Mouse (Mus musculus) lung, postnatal 0 days (tissue): ENCODE data around the gene Lpp. TPM values are rescaled to one million over a fixed set of nuclear protein-coding genes. Genes with fewer than 3 reads are reported as not detected.

Source experiments
- ATAC-seq: fragments of 200-750 bp; cut with Nextera tagmentation; 2 replicates; pipeline ENCODE4 v1.8.0; 2017; ENCODE audit warnings: moderate library complexity
- DNase-seq: peaks from one replicate; pipeline ENCODE4 v3.0.0-alpha.2; 2016; ENCODE audit warnings: low spot score
- H3K27ac ChIP-seq: fragments of 300-500 bp; sonication (generic); 2 replicates; pipeline ENCODE4 v1.5.1; 2014; ENCODE audit warnings: antibody characterized with exemption, mild to moderate bottlenecking, low read length, mixed read lengths
- H3K27me3 ChIP-seq: fragments of 300-500 bp; sonication (generic); replicated peaks from 2 replicates; pipeline ENCODE4 v1.6.1; 2014; ENCODE audit warnings: low read length, mixed read lengths; ENCODE audit not compliant: insufficient read depth
- H3K36me3 ChIP-seq: fragments of 300-500 bp; sonication (generic); 2 replicates; pipeline ENCODE4 v1.6.1; 2014; ENCODE audit warnings: low read length, mixed read lengths; ENCODE audit not compliant: insufficient read depth
- H3K4me1 ChIP-seq: fragments of 300-500 bp; sonication (generic); 2 replicates; pipeline ENCODE4 v1.6.1; 2014; ENCODE audit warnings: antibody characterized with exemption, low read depth, low read length, mixed read lengths; ENCODE audit not compliant: insufficient read depth
- H3K4me2 ChIP-seq: fragments of 300-500 bp; sonication (generic); replicated peaks from 2 replicates; pipeline ENCODE4 v1.6.1; 2014; ENCODE audit warnings: low read depth, mild to moderate bottlenecking, low read length, moderate library complexity, mixed read lengths
- H3K4me3 ChIP-seq: fragments of 300-500 bp; sonication (generic); 2 replicates; pipeline ENCODE4 v1.5.1; 2014; ENCODE audit warnings: low read depth, low read length
- H3K9ac ChIP-seq: fragments of 300-500 bp; sonication (generic); replicated peaks from 2 replicates; pipeline ENCODE4 v1.6.1; 2014; ENCODE audit warnings: low read depth, mild to moderate bottlenecking
- H3K9me3 ChIP-seq: fragments of 300-500 bp; sonication (generic); 2 replicates; pipeline ENCODE4 v1.6.1; 2016; ENCODE audit warnings: low read length, mixed read lengths
- CTCF ChIP-seq: IDR thresholded peaks from 2 replicates; pipeline ENCODE4 v1.5.1; 2016; ENCODE audit warnings: antibody characterized with exemption, mild to moderate bottlenecking
- EP300 ChIP-seq: IDR thresholded peaks from 2 replicates; pipeline ENCODE4 v1.6.1; 2016; ENCODE audit warnings: antibody characterized with exemption, mild to moderate bottlenecking, control low read depth
- WGBS: fragments of 180-500 bp; shearing (Covaris S2); extraction: QIAGEN DNeasy Blood & Tissue Kit; methylation state at CpG from one replicate; pipeline ENCODE4 v1.1.7; 2014; 5-methylcytosine and 5-hydroxymethylcytosine counted together
- polyA plus RNA-seq: library from polyadenylated mRNA; unstranded; fragments of >200 nt; fragmentation: Nextera tagmentation; extraction: Ambion mirVana; gene quantifications from 2 replicates; pipeline ENCODE4 v1.2.1, GENCODE M21; 2015

Gene Lpp
- polyA plus RNA-seq, 1 experiment from 2014 or later = 36.8 TPM

DNA sequence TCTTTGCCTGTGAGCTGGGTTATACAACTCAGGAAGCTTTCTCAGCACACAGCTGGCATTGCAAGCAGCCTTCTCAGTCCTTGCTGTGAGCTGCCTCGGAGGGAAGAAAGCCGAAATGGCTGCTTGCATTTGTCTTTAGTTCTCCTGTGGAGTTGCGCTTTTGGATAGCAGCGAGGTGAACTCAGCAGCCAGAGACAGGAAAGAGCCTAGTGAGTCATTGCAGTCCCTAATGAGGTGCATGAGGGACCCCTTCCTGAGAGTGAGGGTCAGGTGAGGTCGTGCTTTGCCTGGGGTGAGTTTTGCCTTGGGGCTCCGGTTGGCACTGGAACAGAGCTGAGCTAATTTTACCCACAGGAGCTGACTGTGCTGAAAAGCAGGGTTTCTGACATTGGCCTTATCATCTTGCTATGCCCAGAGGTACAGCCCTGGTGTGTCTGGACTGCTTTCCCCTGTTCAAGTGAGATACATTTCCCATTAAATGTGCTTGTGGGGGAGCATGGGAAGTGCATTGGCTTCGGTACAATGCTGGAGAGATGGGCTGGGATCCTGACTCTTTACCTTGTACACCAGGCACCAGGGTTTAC lies 41.3 kb downstream of the Lpp start:
- DNase-seq (no peak), ATAC-seq (no peak)
- peaks cover 26% of the 10 kb centered on the region; the same call in 1 of the 2 replicates for H3K4me1 ChIP-seq

DNA sequence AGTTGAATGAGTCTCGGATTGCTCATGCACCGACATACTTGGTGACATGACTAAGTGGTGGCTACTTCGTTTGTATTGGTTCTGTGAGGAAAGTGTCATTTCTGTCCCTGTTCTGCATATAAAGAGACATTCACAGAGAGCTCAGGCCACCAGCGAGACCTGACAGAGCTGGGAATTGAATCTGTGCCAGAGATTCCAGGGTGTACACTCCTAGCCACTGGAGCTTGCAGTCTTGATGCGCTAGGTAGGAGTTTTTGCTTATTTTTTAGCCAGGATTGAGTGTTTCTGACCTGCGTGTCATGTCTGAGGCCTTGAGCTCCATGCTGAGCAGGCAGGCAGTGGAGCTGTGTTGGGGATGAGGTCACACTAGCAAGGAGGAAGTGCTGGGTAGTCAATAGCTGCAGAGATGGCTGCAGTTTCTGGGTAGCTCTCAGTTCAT lies 41.8 kb downstream of the Lpp start:
- H3K9ac ChIP-seq = no peak overlapping the region
- peak overlapping the region; percentile 2 for H3K27ac ChIP-seq
- WGBS = 44% methylated on average over 6 of the region's 6 CpGs
- H3K4me3 ChIP-seq = no peak overlapping the region
- no peak overlapping the region for H3K4me2 ChIP-seq
- no peak for ATAC-seq
- H3K36me3 ChIP-seq = no peaks in the 10 kb centered on the region
- TF ChIP-seq CTCF (no peak), EP300 (no peak)
- peaks cover 25% of the 10 kb centered on the region; the same call in 1 of the 2 replicates for H3K4me1 ChIP-seq
- no peaks in the 10 kb centered on the region for H3K9me3 ChIP-seq
- no peak for DNase-seq
- H3K27me3 ChIP-seq = no peaks in the 10 kb centered on the region

More for the DNA sequence above, 41.3 kb downstream of the Lpp start:
- no peak overlapping the region for H3K4me2 ChIP-seq
- no peaks in the 10 kb centered on the region for H3K9me3 ChIP-seq
- TF ChIP-seq CTCF (no peak), EP300 (no peak)
- H3K4me3 ChIP-seq = no peak overlapping the region
- H3K36me3 ChIP-seq = no peaks in the 10 kb centered on the region
- no peak overlapping the region for H3K9ac ChIP-seq
- peak overlapping the region; percentile 2; the same call in 1 of the 2 replicates for H3K27ac ChIP-seq
- H3K27me3 ChIP-seq = no peaks in the 10 kb centered on the region
- 38% methylated on average over 7 of the region's 7 CpGs for WGBS

DNA sequence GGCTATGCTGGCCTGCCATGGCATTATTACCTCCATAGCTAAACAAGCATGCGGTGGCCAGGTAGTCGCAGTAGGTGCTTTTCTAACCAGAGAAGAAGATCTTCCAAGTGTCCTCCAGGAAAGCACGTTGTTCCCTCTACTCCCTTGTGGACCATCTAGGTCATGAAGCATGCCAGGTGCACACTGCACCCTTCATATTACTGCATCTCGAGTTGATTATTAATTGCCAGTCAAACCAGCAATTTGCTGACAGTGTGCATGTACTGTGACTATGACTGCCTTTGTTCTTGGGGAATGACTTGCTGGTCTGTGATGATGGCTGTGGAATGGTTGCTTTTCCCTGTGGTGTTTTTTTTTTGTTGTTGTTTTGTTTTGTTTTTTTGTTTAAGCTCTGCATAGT lies 45.1 kb downstream of the Lpp start:
- H3K9ac ChIP-seq = no peak overlapping the region
- H3K27ac ChIP-seq = no peak overlapping the region
- DNase-seq = no peak
- no peak for ATAC-seq
- peaks cover 30% of the 10 kb centered on the region; the same call in 1 of the 2 replicates for H3K4me1 ChIP-seq
- H3K4me3 ChIP-seq = no peak overlapping the region
- WGBS = 80% methylated on average over 4 of the region's 4 CpGs
- no peak for TF ChIP-seq EP300
- no peaks in the 10 kb centered on the region for H3K36me3 ChIP-seq
- no peaks in the 10 kb centered on the region for H3K9me3 ChIP-seq
- no peak overlapping the region for H3K4me2 ChIP-seq
- no peaks in the 10 kb centered on the region for H3K27me3 ChIP-seq

DNA sequence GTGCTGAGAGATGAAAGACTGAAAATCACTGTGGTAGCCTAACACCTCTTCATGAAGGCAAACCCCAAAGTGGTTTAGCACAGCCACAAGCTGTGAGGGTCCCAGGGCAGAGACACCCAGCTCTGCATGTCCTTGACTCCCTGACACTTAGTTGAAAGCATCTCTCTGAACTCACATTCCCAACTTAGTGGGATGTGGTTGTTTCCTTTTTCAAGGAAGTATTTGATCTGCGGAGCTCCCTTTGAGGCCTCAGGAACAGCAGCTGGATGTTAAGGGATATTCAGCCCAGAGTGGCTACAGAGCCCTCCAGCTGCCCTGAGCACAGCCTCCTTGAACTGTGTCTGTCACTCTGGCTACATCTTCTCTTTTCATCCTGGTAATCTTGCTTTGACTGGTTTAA lies 48.0 kb downstream of the Lpp start:
- Histone ChIP-seq H3K9ac (no peak overlapping the region), H3K27me3 (no peaks in the 10 kb centered on the region), H3K36me3 (no peaks in the 10 kb centered on the region), H3K4me3 (no peak overlapping the region), H3K4me1 (peaks cover 8% of the 10 kb centered on the region; the same call in 1 of the 2 replicates), H3K4me2 (no peak overlapping the region), H3K27ac (no peak overlapping the region), H3K9me3 (no peaks in the 10 kb centered on the region)
- no peak for TF ChIP-seq CTCF
- TF ChIP-seq EP300 = no peak
- ATAC-seq (no peak), DNase-seq (no peak)
- WGBS = 28% methylated on average over 1 of the region's 1 CpGs

DNA sequence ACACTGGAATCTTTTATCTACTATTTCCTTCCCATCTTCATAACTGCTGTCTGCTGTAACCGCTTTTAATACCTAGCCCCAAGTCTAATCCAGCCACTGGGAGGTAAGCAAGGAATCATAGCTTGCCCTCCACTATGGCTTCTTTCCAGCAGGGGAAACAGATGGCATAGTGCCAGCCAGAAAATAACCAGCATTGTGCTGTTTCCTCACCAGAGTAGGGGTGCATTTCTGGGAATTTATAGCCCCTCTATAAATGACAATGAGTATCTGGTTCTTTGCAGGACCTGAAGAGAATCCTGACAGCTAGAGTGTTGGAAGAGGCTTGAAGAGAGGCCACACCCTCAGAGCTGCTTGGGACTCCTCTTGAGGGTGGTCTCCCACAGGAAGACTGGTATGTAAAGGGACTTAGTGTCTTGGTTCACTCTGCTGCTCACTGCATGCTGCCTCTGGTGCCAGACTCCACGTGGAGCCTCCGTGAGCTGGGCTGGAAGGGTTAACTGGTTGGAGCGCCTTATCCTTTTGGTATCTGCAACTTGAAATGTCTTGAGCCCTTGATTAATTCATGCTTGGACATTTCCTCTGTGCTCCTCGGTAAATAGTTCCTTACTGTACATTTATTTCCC lies 49.3 kb downstream of the Lpp start:
- 0 out of 2 replicates have a peak overlapping the region, but pooled peaks have one; percentile 27 for H3K27ac ChIP-seq
- no peak overlapping the region for H3K4me2 ChIP-seq
- H3K4me1 ChIP-seq = peaks cover 8% of the 10 kb centered on the region; the same call in 1 of the 2 replicates
- DNase-seq (no peak), ATAC-seq (no peak)
- no peak overlapping the region for H3K9ac ChIP-seq
- H3K4me3 ChIP-seq = no peak overlapping the region
- WGBS = 34% methylated on average over 5 of the region's 5 CpGs
- H3K36me3 ChIP-seq = no peaks in the 10 kb centered on the region
- H3K9me3 ChIP-seq = no peaks in the 10 kb centered on the region
- TF ChIP-seq CTCF (0 out of 2 replicates have a peak, but pooled peaks have one; percentile 6), EP300 (no peak)
- H3K27me3 ChIP-seq = no peaks in the 10 kb centered on the region

DNA sequence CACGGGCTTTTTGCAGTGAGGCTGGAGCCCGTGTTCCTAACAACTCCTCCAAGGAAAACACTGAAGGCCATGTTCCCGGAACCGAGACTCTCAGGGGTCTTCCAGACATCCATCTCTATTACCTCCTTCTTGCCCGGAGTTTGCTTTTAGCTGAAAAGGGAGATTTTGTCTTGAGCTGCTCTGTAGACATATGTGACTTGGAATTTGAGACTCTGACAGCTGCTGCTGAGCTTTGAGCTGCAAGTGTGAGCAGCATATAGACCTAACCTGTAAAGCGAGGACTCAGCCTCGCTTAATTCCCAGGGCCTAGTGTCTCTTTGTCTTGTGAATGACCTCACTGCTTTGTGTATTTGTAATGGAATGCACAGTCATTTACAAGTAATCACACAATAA lies 49.8 kb downstream of the Lpp start:
- Histone ChIP-seq H3K27ac (0 out of 2 replicates have a peak overlapping the region, but pooled peaks have one; percentile 27), H3K9ac (no peak overlapping the region), H3K4me1 (peaks cover 11% of the 10 kb centered on the region; the same call in 1 of the 2 replicates), H3K36me3 (no peaks in the 10 kb centered on the region), H3K9me3 (no peaks in the 10 kb centered on the region), H3K4me2 (no peak overlapping the region), H3K27me3 (no peaks in the 10 kb centered on the region), H3K4me3 (no peak overlapping the region)
- WGBS = 35% methylated on average over 7 of the region's 7 CpGs
- no peak for ATAC-seq
- DNase-seq = no peak
- no peak for TF ChIP-seq CTCF
- TF ChIP-seq EP300 = no peak
